Mouse (Mus musculus): Measurements from ENCODE around the gene Rbck1.
A peak's percentile ranks its signal among the peaks of the same experiment; 100 is the strongest.
"Not testable (repeated sequence)": the region's sequence is repeated elsewhere in the genome, so short reads cannot be mapped to it uniquely, and the experiment has no call there.

Rbck1 gene

DNA sequence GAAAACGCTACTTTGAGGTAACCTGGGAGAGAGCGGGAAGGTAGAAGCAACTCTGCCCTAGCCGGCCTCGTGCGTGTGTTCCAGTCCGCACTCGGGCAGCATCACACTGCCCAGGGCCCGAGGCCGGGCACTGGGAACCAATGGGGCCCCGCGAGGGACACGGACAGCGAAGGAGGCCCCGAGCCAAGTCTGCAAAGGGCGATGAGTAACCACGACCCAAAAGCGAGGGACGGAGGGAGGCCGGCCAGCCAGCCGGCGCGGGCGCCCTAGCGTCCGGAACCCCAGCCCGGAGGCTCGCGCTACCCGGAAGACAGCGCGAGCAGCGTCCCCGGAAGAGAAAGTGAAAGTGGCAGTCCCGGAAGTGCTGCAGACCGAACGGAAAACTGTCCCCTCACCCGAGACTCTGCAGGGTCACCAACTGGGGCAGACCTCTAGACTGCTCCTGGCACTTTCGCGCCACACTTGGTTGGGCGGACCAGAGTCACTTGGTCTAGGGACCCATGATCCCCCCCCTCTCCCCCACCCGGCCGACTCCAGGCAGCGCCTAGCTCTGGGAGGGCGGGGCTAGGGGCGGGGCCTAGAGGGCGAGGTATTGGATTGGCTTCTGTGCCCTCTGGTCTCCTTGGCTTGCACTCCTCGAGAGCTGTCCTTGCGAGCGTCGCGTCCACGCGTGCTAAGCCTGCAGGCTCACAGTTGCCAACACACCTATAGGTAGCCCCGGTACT, at the start of gene Rbck1:
Rbck1 (minus strand) TSS at position 553 of the 725 bp plus-strand sequence.
- DNase-seq (ENCODE audit: low spot score), result peak; percentile 91

DNA sequence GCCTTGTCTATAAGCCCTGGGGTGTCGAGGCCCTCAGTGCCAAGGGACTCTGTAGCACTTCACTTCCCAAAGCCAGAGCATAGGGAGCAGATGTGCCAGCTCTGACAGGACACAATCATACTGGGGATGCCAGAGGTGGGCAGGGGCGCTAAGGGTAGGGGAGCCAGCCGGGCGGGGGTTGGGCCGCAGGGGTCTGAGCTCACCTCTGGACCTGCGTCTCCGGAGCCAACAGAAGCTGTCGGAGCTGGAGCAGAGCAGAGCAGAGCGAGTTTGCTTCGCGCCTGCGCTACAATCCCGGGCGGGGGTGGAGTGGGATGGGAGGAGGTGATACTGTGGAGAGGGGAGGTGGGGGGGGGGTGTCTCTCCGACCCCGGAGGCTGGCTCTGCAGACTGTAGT, 43.9 kb upstream of the Rbck1 start, which contains the start of gene Nrsn2:
Nrsn2 (minus strand) TSS at position 294 of the 397 bp plus-strand sequence.
- peak; percentile 55 for DNase-seq (ENCODE audit: low spot score)

DNA sequence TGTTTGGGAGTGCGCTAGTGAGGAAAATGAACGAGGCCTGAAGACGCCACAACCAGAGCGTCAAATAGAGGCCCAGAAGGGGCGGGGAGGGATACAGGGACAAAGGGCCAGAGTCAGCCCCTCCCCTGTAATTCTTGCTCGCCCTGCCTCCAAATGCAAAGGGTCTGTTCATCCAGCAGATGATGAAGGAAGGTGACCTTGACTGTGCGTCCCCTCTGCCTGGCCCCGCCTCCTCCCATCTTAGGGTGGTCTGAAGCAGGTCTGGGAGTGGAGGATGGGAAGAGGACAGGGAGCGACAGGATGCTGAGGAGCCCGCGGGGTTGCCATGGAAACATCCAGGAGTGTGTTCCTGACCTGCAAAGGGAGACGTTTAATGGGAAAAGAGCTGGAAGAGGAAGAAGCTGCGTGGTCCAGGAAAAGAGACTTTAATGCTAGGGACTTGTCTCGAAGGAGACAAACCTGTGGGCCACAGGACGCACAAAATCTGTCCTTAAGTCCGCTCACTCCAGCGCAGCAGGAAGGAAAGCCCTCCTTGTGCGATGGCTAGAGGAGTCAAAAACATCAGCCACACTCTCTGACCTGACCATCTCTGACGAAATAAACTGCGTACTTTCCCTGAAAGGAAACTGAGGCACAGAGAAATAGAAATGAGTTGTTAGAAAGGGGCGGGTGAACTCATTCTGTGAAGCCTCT, 43.3 kb upstream of the Rbck1 start:
- DNase-seq (ENCODE audit: low spot score), result peak; percentile 80

DNA sequence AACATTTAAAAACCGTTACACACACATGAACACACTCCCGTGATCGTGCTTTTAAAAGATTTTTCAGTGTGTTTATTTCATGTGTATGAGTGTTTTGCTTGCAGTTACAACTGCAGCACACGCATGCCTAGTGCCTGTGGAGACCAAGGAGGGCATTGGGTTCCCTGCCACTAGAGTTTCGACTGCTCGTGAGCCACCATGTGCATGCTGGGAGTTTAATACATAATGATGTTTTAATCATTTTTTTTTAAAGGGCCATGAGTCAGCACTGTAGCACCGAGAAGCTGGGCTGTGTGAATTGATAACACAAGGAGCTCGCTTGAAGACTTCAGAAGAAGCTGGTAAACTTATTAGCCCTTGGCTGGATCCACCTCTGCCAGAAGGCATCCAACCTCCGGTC, 41.1 kb upstream of the Rbck1 start:
- DNase-seq (ENCODE audit: low spot score), result no peak

DNA sequence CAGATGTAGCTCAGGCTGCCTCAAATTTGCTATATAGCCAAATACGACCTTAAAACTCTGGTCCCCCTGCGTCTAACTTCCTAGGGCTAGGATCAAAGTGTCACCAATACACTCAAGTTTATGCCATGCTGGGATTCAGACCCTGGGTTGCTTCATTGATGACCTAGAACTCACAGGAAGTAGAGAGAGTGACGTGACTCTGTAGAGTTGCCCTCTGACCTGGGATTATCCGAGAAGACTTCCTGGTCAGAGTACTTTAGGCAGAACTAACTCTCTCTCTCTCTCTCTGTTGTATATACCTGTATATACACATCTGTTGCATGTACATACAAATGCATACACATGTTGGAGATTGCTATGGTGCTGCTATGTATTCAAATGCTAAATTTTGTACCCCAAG, 40.2 kb upstream of the Rbck1 start:
- DNase-seq (ENCODE audit: low spot score), result no peak

DNA sequence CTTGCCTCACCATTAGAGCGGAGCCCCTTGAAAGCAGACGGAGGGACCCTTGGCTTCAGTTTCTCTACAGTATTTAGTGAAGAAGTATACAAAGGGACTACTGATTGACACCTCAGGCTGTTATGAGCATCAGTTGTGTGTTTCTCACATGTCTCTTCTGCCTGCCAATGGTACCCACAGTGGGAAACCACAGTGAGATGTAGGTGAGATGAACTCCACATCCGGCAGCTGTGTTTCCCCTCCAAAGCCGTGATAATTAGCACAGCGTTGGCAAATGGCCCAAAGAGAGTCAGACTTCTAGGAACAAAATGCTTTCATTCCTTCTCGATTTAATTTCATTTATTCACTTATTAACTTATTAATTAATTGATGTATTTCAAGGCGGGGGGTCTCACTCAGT, 39.7 kb upstream of the Rbck1 start:
- DNase-seq (ENCODE audit: low spot score), result no peak

DNA sequence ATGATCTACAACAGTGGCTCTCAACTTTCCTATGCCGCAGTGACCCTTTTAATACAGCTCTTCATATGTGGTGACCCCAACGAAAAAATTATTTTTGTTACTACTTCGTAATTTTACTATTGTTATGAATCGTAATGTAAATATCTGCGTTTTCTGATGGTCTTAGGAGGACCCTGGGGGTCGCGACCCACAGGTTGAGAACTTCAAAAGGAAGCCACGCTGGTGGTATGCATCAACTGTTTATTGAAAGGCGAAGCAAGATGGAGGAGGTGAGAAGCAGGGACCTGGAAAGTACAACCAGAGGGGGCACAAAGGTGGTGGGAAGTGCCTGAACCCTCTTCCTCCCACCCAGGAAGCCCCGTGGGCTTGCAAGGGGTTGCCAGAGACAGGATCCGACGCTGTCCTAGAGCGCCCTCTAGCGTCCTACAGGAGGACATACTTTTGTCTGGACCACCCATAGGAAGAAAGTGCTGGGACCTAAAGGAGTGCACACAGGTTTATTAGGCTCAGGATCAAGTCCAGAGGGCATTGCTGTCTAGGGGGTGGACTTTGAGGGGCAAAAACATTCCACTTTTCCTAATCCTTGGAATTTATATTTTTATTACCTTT, 36.2 kb upstream of the Rbck1 start:
- peak; percentile 86 for DNase-seq (ENCODE audit: low spot score)

DNA sequence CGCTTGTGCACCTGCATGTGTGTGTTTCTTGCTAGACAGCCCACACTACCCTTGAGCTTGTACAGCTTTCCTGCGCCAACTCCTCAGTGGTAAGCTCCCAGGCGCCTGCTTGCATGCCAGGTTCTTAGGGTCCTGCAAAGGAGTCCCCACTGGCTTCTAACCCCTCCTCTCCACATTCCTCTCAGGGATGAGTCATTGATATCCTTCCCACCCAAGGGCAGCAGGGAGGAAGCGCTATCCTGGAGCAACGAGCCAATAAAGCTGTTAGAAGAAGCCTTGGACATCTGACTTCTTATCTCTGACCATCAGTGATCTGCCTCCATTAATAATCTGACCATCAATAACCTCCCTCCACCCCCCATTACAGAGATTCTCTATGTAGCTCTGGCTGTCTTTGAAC, 35.5 kb upstream of the Rbck1 start:
- no peak for DNase-seq (ENCODE audit: low spot score)

DNA sequence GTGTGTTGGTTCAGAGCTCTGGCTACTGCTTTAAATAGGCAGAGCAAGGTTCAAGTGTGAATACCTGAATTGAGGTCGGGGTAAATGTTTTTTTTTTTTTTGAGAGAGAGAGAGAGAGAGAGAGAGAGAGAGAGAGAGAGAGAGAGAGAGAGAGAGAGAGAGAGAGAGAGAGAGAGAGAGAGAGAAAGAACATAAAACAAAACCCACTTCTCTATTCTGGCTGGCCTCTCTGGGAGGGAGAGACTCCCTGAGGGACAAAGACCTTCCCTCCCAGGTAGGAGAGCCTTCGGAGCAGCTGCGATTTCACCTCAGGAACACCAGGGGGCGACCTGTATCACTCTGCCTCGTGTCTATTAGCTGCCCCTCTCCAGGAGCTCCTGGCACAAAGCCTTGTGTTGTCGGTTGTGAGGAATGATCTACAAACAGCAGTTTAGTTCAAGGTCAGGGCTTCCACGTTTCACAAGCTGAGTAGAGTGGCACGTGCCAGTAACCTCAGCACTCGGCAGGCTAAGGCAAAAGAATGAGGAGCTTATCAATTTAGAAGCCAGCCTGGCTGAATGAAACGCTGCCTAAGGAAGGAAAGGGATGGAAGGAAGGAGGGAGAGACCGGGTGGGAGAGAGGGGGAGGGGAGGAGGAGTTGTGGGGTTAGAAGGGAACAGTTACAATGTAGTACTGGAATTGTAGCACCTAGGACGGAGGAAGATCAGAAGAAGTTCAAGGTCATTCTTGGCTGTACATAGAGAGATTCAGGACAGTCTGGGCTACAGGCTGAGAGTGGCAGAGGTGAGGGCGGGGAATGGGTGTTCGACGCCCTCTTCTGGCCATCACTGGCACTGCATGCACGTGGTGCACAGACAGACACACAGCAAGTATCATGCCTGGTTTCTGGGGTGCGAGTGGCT, 31.0 kb upstream of the Rbck1 start:
- peak; percentile 88 for DNase-seq (ENCODE audit: low spot score)

DNA sequence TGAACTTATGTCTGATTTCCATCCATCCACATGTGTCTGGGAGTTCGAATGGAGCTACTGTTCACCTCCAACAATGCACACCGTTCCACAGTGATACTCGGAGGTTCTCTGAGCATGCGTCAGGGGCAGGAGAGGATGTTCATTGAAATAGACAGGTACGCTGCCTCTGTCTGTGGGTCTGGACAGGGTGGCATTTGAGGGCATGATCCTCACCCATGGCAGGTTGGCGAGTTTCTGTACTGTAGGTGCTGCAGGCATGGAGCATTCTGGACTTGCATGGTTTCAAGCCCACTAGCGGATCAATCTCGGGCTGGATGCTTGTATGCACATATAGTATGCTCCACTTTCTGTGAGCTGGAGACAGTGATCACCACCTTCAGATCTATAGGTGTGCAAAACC, 28.7 kb upstream of the Rbck1 start:
- DNase-seq (ENCODE audit: low spot score), result no peak

DNA sequence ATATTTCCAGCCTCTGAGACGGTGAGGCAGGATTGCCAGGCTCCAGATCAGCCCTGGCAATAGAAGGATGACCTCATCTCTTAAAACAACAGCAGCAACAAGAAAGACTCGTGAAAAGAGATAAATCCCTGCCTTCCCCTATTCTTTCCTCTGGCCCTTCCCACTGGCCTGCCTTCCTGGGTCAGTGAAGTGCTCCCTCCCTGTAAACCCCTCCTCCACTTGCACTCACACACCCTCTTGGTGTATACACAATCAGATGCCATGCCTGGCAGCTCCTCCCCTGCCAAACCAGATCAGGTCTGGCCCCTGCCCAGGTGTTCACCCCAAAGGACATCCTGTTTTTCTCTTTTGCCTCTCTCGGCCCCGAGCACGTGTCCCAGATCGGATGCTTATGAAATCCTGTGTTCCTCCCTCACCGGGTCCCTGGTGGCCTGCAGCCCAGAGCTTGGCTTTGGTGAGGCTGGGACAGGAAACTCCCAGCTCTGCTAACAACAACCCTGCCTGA, 27.9 kb upstream of the Rbck1 start:
- DNase-seq (ENCODE audit: low spot score), result no peak

DNA sequence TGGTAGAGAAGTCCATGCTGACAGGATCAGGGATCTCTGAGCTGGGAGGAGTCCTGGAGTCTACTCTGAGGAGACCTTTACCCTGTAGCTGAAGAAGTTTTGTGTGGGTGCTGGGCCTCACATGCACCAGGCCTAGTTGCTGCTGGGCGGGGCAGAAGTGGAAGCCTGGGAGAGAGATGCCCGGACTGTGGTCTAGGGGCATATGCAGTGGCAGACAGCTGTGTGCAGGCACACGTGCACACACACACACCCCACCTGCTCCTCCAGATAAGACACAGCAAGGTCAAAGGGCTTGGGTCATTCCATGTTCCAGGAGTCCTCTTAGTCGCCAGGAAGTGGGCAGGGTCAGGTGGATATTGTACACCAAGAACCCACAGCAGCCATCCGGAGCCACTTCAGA, 27.2 kb upstream of the Rbck1 start:
- no peak for DNase-seq (ENCODE audit: low spot score)

DNA sequence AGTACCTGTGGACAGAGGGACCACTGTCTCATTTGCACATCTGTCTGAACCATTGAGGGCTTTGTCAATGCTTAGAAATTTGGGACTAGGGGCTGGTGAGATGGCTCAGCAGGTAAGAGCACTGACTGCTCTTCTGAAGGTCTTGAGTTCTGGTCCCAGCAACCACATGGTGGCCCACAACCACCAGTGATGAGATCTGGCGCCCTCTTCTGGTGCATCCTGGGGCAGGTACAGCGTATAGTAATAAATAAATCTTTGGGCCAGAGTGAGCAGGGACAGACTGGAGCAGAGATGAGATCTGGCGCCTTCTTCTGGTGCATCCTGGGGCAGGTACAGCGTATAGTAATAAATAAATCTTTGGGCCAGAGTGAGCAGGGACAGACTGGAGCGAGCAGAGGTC, 26.5 kb upstream of the Rbck1 start:
- DNase-seq (ENCODE audit: low spot score), result not testable (repeated sequence)

DNA sequence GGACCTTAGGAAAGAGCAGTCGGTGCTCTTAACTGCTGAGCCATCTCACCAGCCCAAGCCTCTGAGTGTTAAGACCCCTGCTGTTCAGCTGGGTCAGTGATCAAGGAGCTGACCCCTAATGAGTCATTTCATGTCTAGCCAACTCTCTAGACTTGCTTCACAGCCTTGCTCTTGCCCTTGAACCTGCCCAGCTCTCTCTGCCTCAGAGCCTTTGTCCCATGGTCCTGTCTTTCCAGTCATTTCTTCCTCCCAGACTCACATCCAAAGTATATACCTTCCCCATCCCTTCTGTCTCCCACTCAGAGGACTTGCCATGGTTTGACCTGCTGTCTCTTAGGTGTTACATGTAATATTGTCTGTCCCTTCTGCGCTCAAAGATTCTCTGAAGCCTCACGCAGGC, 24.8 kb upstream of the Rbck1 start:
- no peak for DNase-seq (ENCODE audit: low spot score)

DNA sequence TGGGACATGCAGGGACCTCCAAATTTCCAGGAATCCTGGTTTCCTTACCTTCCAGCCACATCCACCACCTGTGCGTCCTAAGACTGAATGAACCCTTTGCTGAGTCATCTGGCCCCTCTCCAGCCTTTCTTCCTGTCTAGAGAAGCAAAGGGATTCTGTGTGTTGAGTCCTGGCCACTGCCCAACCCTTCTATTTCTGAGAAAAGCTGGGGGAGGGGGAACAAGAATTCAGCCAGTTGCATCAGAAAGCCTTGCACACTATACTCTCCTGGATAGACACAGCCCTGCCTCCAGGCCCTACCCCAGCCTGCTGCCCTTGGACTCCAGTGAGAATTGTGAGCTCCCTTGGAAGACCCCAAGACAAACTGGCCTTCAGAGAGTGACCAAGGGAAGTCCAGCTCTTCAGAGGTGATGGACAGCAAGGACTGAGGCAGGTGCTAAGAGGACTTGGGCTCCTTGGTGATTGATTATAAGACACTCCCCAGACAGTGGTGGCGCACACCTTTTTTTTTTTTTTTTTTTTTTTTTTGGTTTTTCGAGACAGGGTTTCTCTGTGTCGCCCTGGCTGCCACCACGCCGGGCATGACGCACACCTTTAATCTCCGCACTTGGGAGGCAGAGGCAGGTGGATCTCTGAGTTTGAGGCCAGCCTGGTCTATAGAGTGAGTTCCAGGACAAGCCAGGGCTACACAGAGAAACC, 17.5 kb upstream of the Rbck1 start:
- DNase-seq (ENCODE audit: low spot score), result no peak

DNA sequence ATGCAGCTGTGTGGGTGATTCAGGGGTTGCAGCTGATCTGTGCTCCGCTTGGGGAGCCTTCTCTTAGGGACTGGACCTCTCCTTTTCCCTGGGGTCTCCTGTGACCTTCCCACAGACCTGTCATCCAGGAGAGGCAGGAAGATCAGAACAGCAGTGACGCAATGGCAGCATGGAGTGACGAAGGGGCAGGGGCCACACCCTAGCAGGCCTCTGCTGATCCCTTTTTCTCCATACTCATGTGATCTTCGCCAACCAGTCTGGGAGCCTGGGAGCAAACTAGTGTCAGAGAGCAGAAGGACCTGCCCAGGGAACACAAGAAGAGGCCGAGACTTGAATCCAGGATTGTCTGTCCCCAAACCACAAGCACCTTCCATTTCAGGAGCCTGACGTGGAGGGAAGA, 16.8 kb upstream of the Rbck1 start:
- no peak for DNase-seq (ENCODE audit: low spot score)

DNA sequence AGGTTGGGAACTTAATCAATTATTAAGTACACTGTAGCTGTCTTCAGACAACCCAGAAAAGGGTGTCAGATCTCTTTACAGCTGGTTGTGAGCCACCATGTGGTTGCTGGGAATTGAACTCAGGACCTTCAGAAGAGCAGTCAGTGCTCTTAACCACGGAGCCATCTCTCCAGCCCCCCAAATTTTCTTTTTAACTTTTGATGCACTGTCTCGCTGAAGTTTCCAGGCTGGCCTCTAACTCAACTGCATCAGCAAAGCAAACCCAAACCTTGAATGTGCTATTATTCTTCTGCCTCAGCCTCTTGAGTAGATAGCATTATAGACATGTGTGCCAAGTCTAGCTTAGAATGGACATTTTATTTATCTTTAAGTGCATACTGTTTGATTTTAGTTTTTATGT, 15.3 kb upstream of the Rbck1 start:
- no peak for DNase-seq (ENCODE audit: low spot score)

DNA sequence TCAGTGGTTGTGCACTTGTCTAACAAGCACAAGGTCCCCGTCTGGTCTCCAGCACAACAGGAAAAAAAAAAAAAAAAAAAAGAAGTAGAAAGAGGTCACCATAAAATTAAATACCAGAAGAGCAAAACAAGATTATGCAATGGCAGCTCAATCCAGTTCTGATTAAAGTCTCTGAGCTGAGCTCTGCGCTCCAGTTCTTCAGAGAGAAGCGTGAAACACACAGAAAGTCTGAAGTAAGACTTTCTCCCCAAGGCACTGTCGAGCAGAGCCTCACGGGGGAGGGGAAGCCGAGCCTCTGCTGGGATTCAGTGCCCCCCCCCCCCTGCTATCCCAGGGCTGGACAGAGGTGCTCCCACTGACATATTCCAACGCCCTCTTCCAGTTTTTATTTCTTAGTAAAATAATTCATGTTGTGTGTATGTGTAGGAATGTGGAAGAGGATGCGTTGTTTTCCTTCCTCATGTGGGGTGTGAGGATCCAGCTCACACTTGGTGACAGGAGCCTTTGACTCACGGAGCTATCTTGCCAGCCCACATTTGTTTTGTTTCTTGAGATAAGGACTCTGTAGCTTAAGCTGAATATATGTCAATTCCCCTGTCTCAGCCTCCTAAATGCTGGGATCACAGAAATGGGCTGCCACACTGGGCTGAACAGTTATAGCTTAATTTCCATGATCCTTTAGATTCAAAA, 14.5 kb upstream of the Rbck1 start:
- DNase-seq (ENCODE audit: low spot score), result no peak

DNA sequence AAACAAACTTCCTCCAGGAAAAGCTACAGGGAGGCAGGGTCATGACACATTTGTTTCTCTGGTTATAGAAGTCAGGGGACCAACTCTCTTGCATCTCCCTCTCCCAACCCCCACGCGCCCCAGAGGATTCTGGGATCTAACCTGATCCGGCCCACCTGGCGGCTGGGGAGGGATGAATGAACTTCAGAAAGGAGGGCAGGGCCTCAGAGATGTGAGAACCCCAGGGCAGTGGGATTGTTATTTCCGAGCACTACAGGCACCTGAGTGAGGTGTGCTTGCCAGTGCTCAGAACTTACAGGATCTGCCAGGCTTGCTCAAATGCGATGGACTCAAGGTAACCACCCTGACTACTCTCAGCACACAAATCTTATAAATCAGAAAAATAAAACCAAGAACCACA, 12.9 kb upstream of the Rbck1 start:
- DNase-seq (ENCODE audit: low spot score), result no peak

DNA sequence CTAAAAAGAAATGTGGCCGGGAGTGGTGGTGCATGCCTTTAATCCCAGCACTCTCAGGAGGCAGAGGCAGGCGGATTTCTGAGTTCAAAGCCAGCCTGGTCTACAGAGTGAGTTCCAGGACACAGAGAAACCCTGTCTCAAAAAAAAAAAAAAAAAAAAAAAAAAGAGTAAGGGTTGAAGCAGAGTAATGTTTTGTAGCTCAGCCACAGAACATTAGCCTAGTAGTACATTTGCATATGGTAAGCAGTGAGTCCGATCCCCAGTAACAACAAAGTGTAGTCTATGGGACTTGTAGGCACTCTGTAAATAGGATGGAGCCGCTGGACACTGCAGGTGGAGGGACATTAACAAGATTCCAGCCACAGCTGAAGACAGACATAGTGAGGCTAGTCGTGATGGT, 12.5 kb upstream of the Rbck1 start:
- no peak for DNase-seq (ENCODE audit: low spot score)

DNA sequence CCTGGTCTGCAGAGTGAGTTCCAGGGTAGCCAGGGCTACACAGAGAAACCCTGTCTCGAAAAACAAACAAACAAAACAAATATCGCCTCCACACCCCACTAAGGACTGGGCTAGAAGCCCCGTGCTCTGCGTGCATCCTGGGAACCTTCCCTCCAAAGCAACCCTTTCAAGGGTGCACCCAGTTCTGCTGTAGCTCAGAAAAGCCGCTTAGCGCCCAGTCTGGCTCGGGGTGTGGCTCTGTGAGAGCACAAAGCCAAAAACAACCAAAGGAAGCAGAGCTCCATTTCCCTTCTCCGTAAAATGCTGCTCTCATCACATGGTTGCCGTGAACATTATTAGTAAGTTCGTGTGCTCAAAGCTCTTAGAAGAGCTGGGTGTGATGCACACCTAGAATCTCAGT, 11.9 kb upstream of the Rbck1 start:
- peak; percentile 16 for DNase-seq (ENCODE audit: low spot score)
